Mouse (Mus musculus) hindbrain, postnatal 0 days (tissue): Measurements from ENCODE around the gene Ltbp2. TPM values are rescaled to one million over a fixed set of nuclear protein-coding genes. Genes with fewer than 3 reads are reported as not detected.
A peak's percentile ranks its signal among the peaks of the same experiment; 100 is the strongest.

Source experiments
- ATAC-seq: fragments of 200-750 bp; cut with Nextera tagmentation; 2 replicates; pipeline ENCODE4 v1.8.0; 2017; ENCODE audit warnings: mild to moderate bottlenecking, moderate TSS enrichment, moderate library complexity
- DNase-seq: peaks from one replicate; pipeline ENCODE4 v3.0.0-alpha.2; 2015; ENCODE audit warnings: low spot score
- H3K27ac ChIP-seq: fragments of 300-500 bp; sonication (generic); 2 replicates; pipeline ENCODE4 v1.5.1; 2014; ENCODE audit warnings: mild to moderate bottlenecking
- H3K27me3 ChIP-seq: fragments of 300-500 bp; sonication (generic); 2 replicates; pipeline ENCODE4 v1.6.1; 2014; ENCODE audit warnings: low read length, mixed read lengths; ENCODE audit not compliant: insufficient read depth
- H3K36me3 ChIP-seq: fragments of 300-500 bp; sonication (generic); 2 replicates; pipeline ENCODE4 v1.6.1; 2014; ENCODE audit warnings: low read length, mixed read lengths; ENCODE audit not compliant: insufficient read depth
- H3K4me1 ChIP-seq: fragments of 300-500 bp; sonication (generic); 2 replicates; pipeline ENCODE4 v1.6.1; 2014; ENCODE audit warnings: antibody characterized with exemption, low read length, mixed read lengths; ENCODE audit not compliant: insufficient read depth
- H3K4me2 ChIP-seq: fragments of 300-500 bp; sonication (generic); 2 replicates; pipeline ENCODE4 v1.6.1; 2014; ENCODE audit warnings: low read depth, mild to moderate bottlenecking, low read length, moderate library complexity, mixed read lengths
- H3K4me3 ChIP-seq: fragments of 300-500 bp; sonication (generic); 2 replicates; pipeline ENCODE4 v1.5.1; 2014; ENCODE audit warnings: low read length
- H3K9ac ChIP-seq: fragments of 300-500 bp; sonication (generic); replicated peaks from 2 replicates; pipeline ENCODE4 v1.6.1; 2014; ENCODE audit warnings: mild to moderate bottlenecking, low read length, moderate library complexity, mixed read lengths
- H3K9me3 ChIP-seq: fragments of 300-500 bp; sonication (generic); 2 replicates; pipeline ENCODE4 v1.6.1; 2016; ENCODE audit warnings: low read length, mixed read lengths
- CTCF ChIP-seq: IDR thresholded peaks from 2 replicates; pipeline ENCODE4 v1.5.1; 2016; ENCODE audit warnings: antibody characterized with exemption, control low read depth, low read depth
- WGBS: fragments of 180-500 bp; shearing (Covaris S2); extraction: QIAGEN DNeasy Blood & Tissue Kit; methylation state at CpG from one replicate; pipeline ENCODE4 v1.1.7; 2014; 5-methylcytosine and 5-hydroxymethylcytosine counted together
- polyA plus RNA-seq: library from polyadenylated mRNA; unstranded; fragments of >200 nt; fragmentation: Nextera tagmentation; extraction: Ambion mirVana; gene quantifications from 2 replicates; pipeline ENCODE4 v1.2.1, GENCODE M21; 2015
- total RNA-seq: library from RNA; depleted of rRNA; stranded (reverse); fragments of >200 nt; gene quantifications from 2 replicates; pipeline ENCODE4 v1.2.3, GENCODE M21; 2014

Ltbp2 gene
- total and polyA plus RNA-seq, 2 experiments from 2014 or later: 0.21 to 2.9 TPM

- Histone ChIP-seq H3K9me3 (no peaks in the 10 kb centered on the region), H3K27me3 (no peaks in the 10 kb centered on the region), H3K4me2 (no peak overlapping the region), H3K9ac (no peak overlapping the region), H3K4me3 (no peak overlapping the region), H3K36me3 (no peaks in the 10 kb centered on the region), H3K27ac (no peak overlapping the region), H3K4me1 (no peaks in the 10 kb centered on the region)
- TF ChIP-seq CTCF: no peak
- no peak for ATAC-seq
- 60% methylated on average over 1 of the region's 1 CpGs for WGBS
- DNase-seq: no peak
Observed at GRCm38 (mm10) chr12:84810810-84811209, 65.5 kb downstream of the Ltbp2 start.

DNA sequence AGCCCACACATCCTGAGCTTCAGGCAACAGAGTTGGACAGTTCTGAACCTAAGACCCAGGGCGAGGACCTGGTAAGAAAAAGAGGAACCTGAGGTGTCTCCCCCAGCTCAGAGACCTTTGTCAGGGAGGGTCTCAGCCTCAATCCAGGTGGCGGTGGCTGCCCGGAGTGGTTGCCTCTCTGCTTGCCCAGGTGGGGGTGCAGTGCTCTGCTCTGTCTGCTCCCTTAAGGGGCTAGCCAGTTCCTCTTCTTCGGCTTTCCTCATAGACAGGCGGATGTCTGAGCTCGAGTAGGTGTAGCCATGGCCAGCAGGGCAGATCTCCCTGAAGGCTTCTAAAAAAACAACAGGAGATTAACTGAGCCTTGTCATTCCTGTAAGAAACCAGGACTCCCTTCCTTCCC, 67.3 kb downstream of the Ltbp2 start:
- Histone ChIP-seq H3K36me3 (no peaks in the 10 kb centered on the region), H3K4me3 (no peak overlapping the region), H3K4me2 (no peak overlapping the region), H3K27ac (no peak overlapping the region), H3K9me3 (no peaks in the 10 kb centered on the region), H3K4me1 (no peaks in the 10 kb centered on the region), H3K9ac (no peak overlapping the region), H3K27me3 (no peaks in the 10 kb centered on the region)
- TF ChIP-seq CTCF: no peak
- 83% methylated on average over 6 of the region's 6 CpGs for WGBS
- ATAC-seq (no peak), DNase-seq (no peak)

- no peak for TF ChIP-seq CTCF
- DNase-seq: peak; percentile 30
- no peaks in the 10 kb centered on the region for H3K9me3 ChIP-seq
- H3K4me3 ChIP-seq: no peak overlapping the region
- H3K36me3 ChIP-seq: no peaks in the 10 kb centered on the region
- peak; percentile 54; the same call in 1 of the 2 replicates for ATAC-seq
- H3K9ac ChIP-seq: no peak overlapping the region
- no peaks in the 10 kb centered on the region for H3K4me1 ChIP-seq
- H3K27ac ChIP-seq: no peak overlapping the region
- H3K27me3 ChIP-seq: no peaks in the 10 kb centered on the region
- H3K4me2 ChIP-seq: no peak overlapping the region
- WGBS: 62% methylated on average over 13 of the region's 13 CpGs
Observed at GRCm38 (mm10) chr12:84807351-84807750, 69.0 kb downstream of the Ltbp2 start.

DNA sequence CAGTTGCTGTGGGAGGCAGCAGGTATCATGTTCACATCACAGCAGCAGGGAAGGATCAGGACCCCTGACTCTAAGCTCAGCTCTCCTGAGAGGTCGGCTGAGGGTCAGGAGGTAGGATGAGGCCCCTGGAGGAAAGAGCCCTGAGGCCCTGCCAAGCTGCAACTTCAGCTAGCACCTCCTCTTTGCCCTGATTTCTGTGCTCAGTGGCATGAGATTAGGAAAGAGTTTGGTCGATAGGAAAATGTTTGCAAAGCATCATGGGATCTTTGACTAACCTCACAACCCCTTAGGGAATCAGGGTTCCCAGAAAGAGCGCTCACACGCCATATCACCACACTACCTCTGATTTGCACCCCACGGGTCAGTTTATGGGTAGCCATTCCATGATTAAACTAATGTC, 69.6 kb downstream of the Ltbp2 start:
- H3K4me1 ChIP-seq: no peaks in the 10 kb centered on the region
- no peaks in the 10 kb centered on the region for H3K36me3 ChIP-seq
- H3K4me3 ChIP-seq: no peak overlapping the region
- H3K27ac ChIP-seq: no peak overlapping the region
- TF ChIP-seq CTCF: no peak
- no peak overlapping the region for H3K4me2 ChIP-seq
- no peaks in the 10 kb centered on the region for H3K9me3 ChIP-seq
- DNase-seq: no peak
- ATAC-seq: no peak
- 69% methylated on average over 5 of the region's 5 CpGs for WGBS
- H3K27me3 ChIP-seq: no peaks in the 10 kb centered on the region
- no peak overlapping the region for H3K9ac ChIP-seq

DNA sequence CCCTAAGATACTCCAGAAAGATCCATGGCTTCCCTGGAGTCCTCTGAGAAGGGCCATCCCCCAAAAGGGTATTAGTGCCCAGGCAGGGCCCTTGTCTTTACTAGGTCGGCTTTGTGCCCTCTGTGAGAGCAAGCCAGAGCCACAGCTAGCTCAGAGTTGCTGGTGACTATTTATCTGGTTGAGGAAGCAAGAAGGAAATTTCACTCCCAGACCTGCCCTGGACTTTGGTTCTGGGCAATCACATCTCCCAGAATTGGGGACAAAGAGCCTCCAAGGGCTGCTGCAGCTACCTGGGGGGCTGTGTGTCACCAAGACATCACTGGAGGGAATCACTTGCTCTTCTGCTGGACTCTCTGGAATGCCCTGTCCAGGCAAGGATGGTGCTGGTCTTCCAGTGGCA, 70.3 kb downstream of the Ltbp2 start:
- Histone ChIP-seq H3K9me3 (no peaks in the 10 kb centered on the region), H3K4me2 (no peak overlapping the region), H3K4me3 (no peak overlapping the region), H3K9ac (no peak overlapping the region), H3K4me1 (no peaks in the 10 kb centered on the region), H3K27me3 (no peaks in the 10 kb centered on the region), H3K27ac (no peak overlapping the region), H3K36me3 (no peaks in the 10 kb centered on the region)
- TF ChIP-seq CTCF: no peak
- 94% methylated on average over 1 of the region's 1 CpGs for WGBS
- DNase-seq (no peak), ATAC-seq (no peak)

DNA sequence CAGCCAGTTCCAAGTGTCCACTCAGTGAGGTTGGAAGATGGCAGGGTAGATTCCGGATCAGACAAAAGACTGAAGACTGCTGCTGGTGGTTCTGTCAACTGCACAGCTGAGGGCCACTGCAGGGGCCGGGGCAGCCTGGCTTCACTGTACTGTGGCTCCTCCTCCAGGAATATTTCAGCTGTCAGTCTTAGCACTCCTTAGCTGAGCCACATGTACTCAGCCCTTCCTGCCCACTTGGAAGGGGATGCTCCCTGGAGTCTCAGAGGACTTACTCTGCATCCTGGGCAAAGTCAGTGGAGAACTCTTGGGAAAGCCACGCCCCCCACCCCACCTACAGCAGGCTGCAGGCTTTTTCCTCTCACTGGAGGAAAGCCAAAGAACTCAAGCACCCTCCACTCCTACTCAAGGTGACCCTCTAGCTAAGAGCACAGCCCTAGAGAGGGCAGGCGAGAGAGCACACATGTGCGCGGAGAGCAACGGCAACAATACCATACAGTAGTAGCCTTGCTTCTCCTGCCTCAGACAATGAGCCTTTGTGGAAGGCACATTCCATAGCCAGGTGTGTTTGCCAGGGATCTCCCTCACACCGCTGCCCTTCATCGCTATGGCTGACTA, 71.0 kb downstream of the Ltbp2 start:
- WGBS: 79% methylated on average over 9 of the region's 9 CpGs
- TF ChIP-seq CTCF: no peak

GRCm38 (mm10) chr12:84802625-84803024, 73.7 kb downstream of the Ltbp2 start:
- no peak for DNase-seq
- no peak overlapping the region for H3K9ac ChIP-seq
- H3K9me3 ChIP-seq: no peaks in the 10 kb centered on the region
- no peaks in the 10 kb centered on the region for H3K4me1 ChIP-seq
- no peaks in the 10 kb centered on the region for H3K27me3 ChIP-seq
- H3K4me3 ChIP-seq: no peak overlapping the region
- ATAC-seq: no peak
- no peak overlapping the region for H3K27ac ChIP-seq
- TF ChIP-seq CTCF: no peak
- WGBS: 81% methylated on average over 3 of the region's 3 CpGs
- no peak overlapping the region for H3K4me2 ChIP-seq
- H3K36me3 ChIP-seq: no peaks in the 10 kb centered on the region

More for the DNA sequence above, 71.0 kb downstream of the Ltbp2 start:
- H3K36me3 ChIP-seq: no peaks in the 10 kb centered on the region
- no peak overlapping the region for H3K27ac ChIP-seq
- H3K27me3 ChIP-seq: no peaks in the 10 kb centered on the region
- no peak overlapping the region for H3K4me3 ChIP-seq
- no peaks in the 10 kb centered on the region for H3K9me3 ChIP-seq
- H3K4me1 ChIP-seq: no peaks in the 10 kb centered on the region
- no peak for DNase-seq
- no peak overlapping the region for H3K9ac ChIP-seq
- ATAC-seq: no peak
- no peak overlapping the region for H3K4me2 ChIP-seq
